Mouse (Mus musculus) forebrain, embryonic 11.5 days (tissue): ENCODE data around the gene Aldh1a7. TPM values are rescaled to one million over a fixed set of nuclear protein-coding genes. Genes with fewer than 3 reads are reported as not detected.
"Not testable (repeated sequence)": the region's sequence is repeated elsewhere in the genome, so short reads cannot be mapped to it uniquely, and the experiment has no call there.

ENCODE experiments used
- ATAC-seq: fragments of 200-750 bp; cut with Nextera tagmentation; replicated peaks from 2 replicates; pipeline ENCODE4 v1.8.0; 2017; ENCODE audit warnings: moderate TSS enrichment; ENCODE audit not compliant: low FRiP score
- DNase-seq: peaks from one replicate; pipeline ENCODE4 v3.0.0-alpha.2; 2017; ENCODE audit warnings: low spot score
- H3K27ac ChIP-seq: fragments of 300-500 bp; sonication (generic); 2 replicates; pipeline ENCODE4 v1.5.1; 2014; ENCODE audit warnings: low read depth, low read length
- H3K27me3 ChIP-seq: fragments of 300-500 bp; sonication (generic); 2 replicates; pipeline ENCODE4 v1.6.1; 2014; ENCODE audit warnings: mild to moderate bottlenecking, low read length, mixed read lengths; ENCODE audit not compliant: control insufficient read depth, insufficient read depth
- H3K36me3 ChIP-seq: fragments of 300-500 bp; sonication (generic); 2 replicates; pipeline ENCODE4 v1.6.1; 2014; ENCODE audit warnings: mild to moderate bottlenecking, low read length, moderate library complexity, mixed read lengths; ENCODE audit not compliant: control insufficient read depth, insufficient read depth
- H3K4me1 ChIP-seq: fragments of 300-500 bp; sonication (generic); replicated peaks from 2 replicates; pipeline ENCODE4 v1.6.1; 2014; ENCODE audit warnings: low read length, mixed read lengths; ENCODE audit not compliant: control insufficient read depth, insufficient read depth
- H3K4me2 ChIP-seq: fragments of 300-500 bp; sonication (generic); 2 replicates; pipeline ENCODE4 v1.6.1; 2014; ENCODE audit warnings: low read depth, mild to moderate bottlenecking, low read length, moderate library complexity, mixed read lengths; ENCODE audit not compliant: severe bottlenecking
- H3K4me3 ChIP-seq: fragments of 300-500 bp; sonication (generic); 2 replicates; pipeline ENCODE4 v1.5.1; 2014; ENCODE audit warnings: low read depth, low read length
- H3K9ac ChIP-seq: fragments of 300-500 bp; sonication (generic); 2 replicates; pipeline ENCODE4 v1.6.1; 2014; ENCODE audit warnings: low read length
- H3K9me3 ChIP-seq: fragments of 300-500 bp; sonication (generic); 2 replicates; pipeline ENCODE4 v1.6.1; 2016; ENCODE audit warnings: low read length, mixed read lengths; ENCODE audit not compliant: control insufficient read depth
- WGBS: fragments of 180-500 bp; shearing (Covaris S2); extraction: QIAGEN DNeasy Blood & Tissue Kit; methylation state at CpG from one replicate; pipeline ENCODE4 v1.1.7; 2014; 5-methylcytosine and 5-hydroxymethylcytosine counted together
- polyA plus RNA-seq: library from polyadenylated mRNA; unstranded; fragments of >200 nt; fragmentation: Nextera tagmentation; extraction: Ambion mirVana; gene quantifications from 2 replicates; pipeline ENCODE4 v1.2.1, GENCODE M21; 2014

Aldh1a7 gene
- polyA plus RNA-seq, 1 experiment from 2014 or later = 0.49 TPM

GRCm38 (mm10) chr19:20653082-20653676, 74.2 kb downstream of the Aldh1a7 start:
- no peaks in the 10 kb centered on the region for H3K4me1 ChIP-seq
- DNase-seq (no peak), ATAC-seq (no peak)
- no peak overlapping the region for H3K4me2 ChIP-seq
- WGBS = 88% methylated on average over 1 of the region's 1 CpGs
- H3K27me3 ChIP-seq = no peaks in the 10 kb centered on the region
- H3K9me3 ChIP-seq = no peaks in the 10 kb centered on the region
- no peak overlapping the region for H3K27ac ChIP-seq
- no peak overlapping the region for H3K9ac ChIP-seq
- H3K36me3 ChIP-seq = no peaks in the 10 kb centered on the region
- no peak overlapping the region for H3K4me3 ChIP-seq

GRCm38 (mm10) chr19:20650008-20650407, 77.4 kb downstream of the Aldh1a7 start:
- no peak overlapping the region for H3K4me2 ChIP-seq
- no peak overlapping the region for H3K9ac ChIP-seq
- no peaks in the 10 kb centered on the region for H3K27me3 ChIP-seq
- H3K27ac ChIP-seq = no peak overlapping the region
- H3K4me1 ChIP-seq = no peaks in the 10 kb centered on the region
- H3K36me3 ChIP-seq = no peaks in the 10 kb centered on the region
- 35% methylated on average over 2 of the region's 2 CpGs for WGBS
- H3K9me3 ChIP-seq = no peaks in the 10 kb centered on the region
- no peak overlapping the region for H3K4me3 ChIP-seq
- no peak; the same call in 1 of the 2 replicates for ATAC-seq
- DNase-seq = no peak

- not testable (repeated sequence) for ATAC-seq, DNase-seq, H3K27ac ChIP-seq, H3K9me3 ChIP-seq, H3K27me3 ChIP-seq, H3K4me2 ChIP-seq, H3K9ac ChIP-seq, H3K4me1 ChIP-seq, H3K4me3 ChIP-seq, H3K36me3 ChIP-seq
Measured at GRCm38 (mm10) chr19:20647496-20647895, 79.9 kb downstream of the Aldh1a7 start.

GRCm38 (mm10) chr19:20644346-20644745, 83.0 kb downstream of the Aldh1a7 start:
- Histone ChIP-seq H3K4me2 (no peak overlapping the region), H3K9ac (no peak overlapping the region), H3K9me3 (no peaks in the 10 kb centered on the region), H3K36me3 (no peaks in the 10 kb centered on the region), H3K27ac (no peak overlapping the region), H3K4me3 (no peak overlapping the region), H3K4me1 (no peaks in the 10 kb centered on the region), H3K27me3 (no peaks in the 10 kb centered on the region)
- WGBS = 78% methylated on average over 3 of the region's 3 CpGs
- ATAC-seq (no peak), DNase-seq (no peak)

Other genes with a start within 250 kb of the Aldh1a7 start
- 0.17 and 0.32 TPM in 2 replicates for gene Aldh1a1, start 234.8 kb downstream of the Aldh1a7 start, polyA plus RNA-seq
- 0.07 TPM in 1 of 2 replicates, not detected in the other for gene Tmc1, start 226.6 kb upstream of the Aldh1a7 start, polyA plus RNA-seq